Mouse (Mus musculus): ENCODE measurements at regions not wholly inside any gene's neighbourhood (a gene's known extent, or its start where the extent isn't known, plus 50 kb on each side); places are given as distances from the start of the nearest gene placed in this dataset.

GRCm38 (mm10) chr2:21100248-21100808 lies 104.8 kb downstream of the Enkur start:
- TF ChIP-seq CTCF (IDR thresholded peaks at IDR 0.05; ENCODE audit: low read depth) (no peak), EP300 (IDR thresholded peaks at IDR 0.05; ENCODE audit: low read depth) (no peak)

Measured in liver, postnatal 0 days (tissue).